Mouse (Mus musculus) intestine, embryonic 14.5 days (tissue): ENCODE data around the gene Ankrd33b. TPM values are rescaled to one million over a fixed set of nuclear protein-coding genes. Genes with fewer than 3 reads are reported as not detected.

Experiments used
- ATAC-seq: fragments of 200-750 bp; cut with Nextera tagmentation; replicated peaks from 2 replicates; pipeline ENCODE4 v1.8.0; 2017; ENCODE audit warnings: low read depth, moderate number of reproducible peaks, moderate TSS enrichment, moderate library complexity; ENCODE audit not compliant: low FRiP score, low TSS enrichment
- DNase-seq: peaks from one replicate; pipeline ENCODE4 v3.0.0-alpha.2; 2018; ENCODE audit warnings: low spot score
- H3K27ac ChIP-seq: fragments of 300-500 bp; sonication (generic); 2 replicates; pipeline ENCODE4 v1.5.1; 2014; ENCODE audit warnings: low read depth, mild to moderate bottlenecking, control low read depth
- H3K27me3 ChIP-seq: fragments of 300-500 bp; sonication (generic); replicated peaks from 2 replicates; pipeline ENCODE4 v1.6.1; 2014; ENCODE audit warnings: low read length, control low read depth; ENCODE audit not compliant: control insufficient read depth, insufficient read depth
- H3K36me3 ChIP-seq: fragments of 300-500 bp; sonication (generic); 2 replicates; pipeline ENCODE4 v1.6.1; 2014; ENCODE audit warnings: low read length, control low read depth; ENCODE audit not compliant: control insufficient read depth, insufficient read depth
- H3K4me1 ChIP-seq: fragments of 300-500 bp; sonication (generic); replicated peaks from 2 replicates; pipeline ENCODE4 v1.6.1; 2014; ENCODE audit warnings: low read length, control low read depth, mixed read lengths; ENCODE audit not compliant: control insufficient read depth, insufficient read depth
- H3K4me2 ChIP-seq: fragments of 300-500 bp; sonication (generic); 2 replicates; pipeline ENCODE4 v1.6.1; 2014; ENCODE audit warnings: low read length
- H3K4me3 ChIP-seq: fragments of 300-500 bp; sonication (generic); 2 replicates; pipeline ENCODE4 v1.5.1; 2014; ENCODE audit warnings: low read depth, low read length, control low read depth, mixed read lengths
- H3K9ac ChIP-seq: fragments of 300-500 bp; sonication (generic); 2 replicates; pipeline ENCODE4 v1.6.1; 2014; ENCODE audit warnings: mild to moderate bottlenecking, low read length
- H3K9me3 ChIP-seq: fragments of 300-500 bp; sonication (generic); 2 replicates; pipeline ENCODE4 v1.6.1; 2016; ENCODE audit warnings: low read length, control low read depth; ENCODE audit not compliant: control insufficient read depth
- WGBS: fragments of 180-500 bp; shearing (Covaris S2); extraction: QIAGEN DNeasy Blood & Tissue Kit; methylation state at CpG from one replicate; pipeline ENCODE4 v1.1.7; 2014; 5-methylcytosine and 5-hydroxymethylcytosine counted together
- polyA plus RNA-seq: library from polyadenylated mRNA; unstranded; fragments of >200 nt; fragmentation: Nextera tagmentation; extraction: Ambion mirVana; gene quantifications from 2 replicates; pipeline ENCODE4 v1.2.1, GENCODE M21; 2014

The Ankrd33b gene
- polyA plus RNA-seq, 1 experiment from 2014 or later, result 0.41 TPM

GRCm38 (mm10) chr15:31404346-31404745 is 36.8 kb upstream of the Ankrd33b start:
- Histone ChIP-seq H3K27ac (no peak overlapping the region), H3K4me1 (no peaks in the 10 kb centered on the region), H3K27me3 (no peaks in the 10 kb centered on the region), H3K36me3 (no peaks in the 10 kb centered on the region), H3K4me3 (no peak overlapping the region), H3K4me2 (no peak overlapping the region), H3K9me3 (no peaks in the 10 kb centered on the region), H3K9ac (no peak overlapping the region)
- DNase-seq, result no peak
- 86% methylated on average over 8 of the region's 8 CpGs for WGBS
- ATAC-seq, result no peak

DNA sequence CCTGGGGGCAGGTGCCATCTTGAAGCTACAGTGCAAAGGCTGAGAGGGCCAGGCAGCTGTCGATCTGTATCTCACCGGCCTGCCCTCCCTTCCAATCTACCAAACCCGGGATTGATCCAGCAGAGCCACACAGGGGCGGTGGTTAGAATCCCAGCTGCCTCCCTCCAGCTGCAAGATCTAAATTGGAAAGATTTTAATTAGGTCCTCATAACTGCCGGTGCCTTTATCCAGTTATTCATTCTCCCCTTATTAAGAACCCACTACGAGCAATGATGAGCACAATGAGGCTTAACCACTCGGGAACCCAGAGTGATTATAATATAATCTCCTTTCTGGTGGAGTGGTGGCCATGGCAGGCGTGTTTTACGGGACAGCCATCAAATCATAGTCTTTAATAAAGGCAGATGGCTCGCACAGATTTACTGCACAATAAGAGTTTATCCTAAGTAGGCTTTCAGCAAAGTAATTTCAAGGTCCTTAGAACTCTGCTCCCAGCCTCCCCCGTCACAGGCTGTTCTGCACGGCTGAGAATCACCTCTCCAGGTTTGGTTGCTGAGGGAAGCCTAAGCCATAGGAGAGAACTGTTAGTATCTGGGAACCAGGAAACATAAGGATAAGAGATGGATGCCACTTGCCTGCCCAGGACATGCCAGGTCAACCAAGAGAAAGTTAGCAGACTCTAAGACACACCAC is 34.8 kb upstream of the Ankrd33b start:
- 82% methylated on average over 12 of the region's 12 CpGs for WGBS
- no peak overlapping the region for H3K27ac ChIP-seq
- no peak overlapping the region for H3K4me2 ChIP-seq
- ATAC-seq, result no peak
- no peaks in the 10 kb centered on the region for H3K9me3 ChIP-seq
- DNase-seq, result no peak
- no peaks in the 10 kb centered on the region for H3K4me1 ChIP-seq
- H3K36me3 ChIP-seq, result no peaks in the 10 kb centered on the region
- H3K9ac ChIP-seq, result no peak overlapping the region
- no peaks in the 10 kb centered on the region for H3K27me3 ChIP-seq
- no peak overlapping the region for H3K4me3 ChIP-seq

DNA sequence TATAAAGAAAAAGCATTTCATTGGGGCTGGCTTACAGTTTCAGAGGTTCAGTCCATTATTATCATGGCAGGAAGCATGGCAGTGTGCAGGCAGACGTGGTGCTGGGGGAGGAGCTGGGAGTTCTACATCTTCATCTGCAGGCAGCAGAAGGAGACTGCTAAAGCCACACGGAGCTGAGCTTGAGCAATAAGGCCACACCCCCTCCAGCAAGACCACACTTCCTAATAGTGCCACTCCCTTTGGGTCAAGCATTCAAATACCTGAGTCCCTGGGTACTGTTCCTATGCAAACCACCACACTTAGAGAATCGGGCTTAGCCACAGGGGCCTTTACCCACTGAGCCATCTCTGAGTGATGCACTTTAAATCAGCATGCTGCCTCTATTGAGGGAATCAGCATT is 33.4 kb upstream of the Ankrd33b start:
- no peak for DNase-seq
- Histone ChIP-seq H3K4me2 (no peak overlapping the region), H3K36me3 (no peaks in the 10 kb centered on the region), H3K4me3 (no peak overlapping the region), H3K9me3 (no peaks in the 10 kb centered on the region), H3K9ac (no peak overlapping the region), H3K4me1 (no peaks in the 10 kb centered on the region), H3K27ac (no peak overlapping the region), H3K27me3 (no peaks in the 10 kb centered on the region)
- 24% methylated on average over 3 of the region's 3 CpGs for WGBS
- ATAC-seq, result no peak

DNA sequence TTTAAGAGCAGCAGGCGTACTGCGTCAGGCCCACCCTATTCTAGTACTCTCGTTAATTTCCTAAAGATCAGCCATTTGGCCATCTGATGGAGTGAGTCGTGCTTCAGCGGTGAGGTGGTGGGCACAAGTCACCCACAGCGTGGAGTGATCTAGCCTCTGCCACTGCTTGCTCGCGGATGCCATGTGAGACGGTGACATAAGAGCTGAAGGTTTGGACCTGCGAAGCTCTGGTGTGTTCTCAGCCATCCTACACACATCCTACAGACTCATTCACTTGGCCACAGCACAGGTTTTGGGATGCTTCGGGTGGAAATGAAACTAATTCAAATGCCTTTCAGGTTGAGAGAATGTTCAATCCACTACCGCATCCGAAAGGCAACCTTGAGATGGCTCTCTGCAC is 31.2 kb upstream of the Ankrd33b start:
- no peaks in the 10 kb centered on the region for H3K9me3 ChIP-seq
- WGBS, result 95% methylated on average over 13 of the region's 13 CpGs
- no peaks in the 10 kb centered on the region for H3K36me3 ChIP-seq
- no peaks in the 10 kb centered on the region for H3K27me3 ChIP-seq
- no peak overlapping the region for H3K9ac ChIP-seq
- no peaks in the 10 kb centered on the region for H3K4me1 ChIP-seq
- no peak overlapping the region for H3K4me3 ChIP-seq
- ATAC-seq (no peak), DNase-seq (no peak)
- no peak overlapping the region for H3K27ac ChIP-seq
- no peak overlapping the region for H3K4me2 ChIP-seq

DNA sequence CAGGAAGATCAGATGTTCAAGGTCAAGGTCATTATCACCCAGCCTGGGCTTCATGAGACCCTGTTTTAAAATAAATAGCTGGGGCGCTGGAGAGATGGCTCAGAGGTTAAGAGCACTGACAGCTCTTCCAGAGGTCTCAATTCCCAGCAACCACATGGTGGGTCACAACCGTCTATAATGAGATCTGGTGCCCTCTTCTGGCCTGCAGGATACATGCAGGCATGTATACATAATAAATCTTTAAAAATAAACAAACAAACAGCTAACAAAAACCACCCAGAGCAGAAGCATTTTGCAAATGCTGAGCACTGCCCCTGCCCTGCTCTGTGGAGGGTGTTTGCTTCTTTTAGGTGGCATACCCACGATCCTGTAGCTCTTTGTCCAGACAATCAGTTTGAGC is 29.9 kb upstream of the Ankrd33b start:
- 75% methylated on average over 3 of the region's 3 CpGs for WGBS
- Histone ChIP-seq H3K9me3 (no peaks in the 10 kb centered on the region), H3K27me3 (no peaks in the 10 kb centered on the region), H3K4me3 (no peak overlapping the region), H3K9ac (no peak overlapping the region), H3K27ac (no peak overlapping the region), H3K4me1 (no peaks in the 10 kb centered on the region), H3K4me2 (no peak overlapping the region), H3K36me3 (no peaks in the 10 kb centered on the region)
- ATAC-seq (no peak), DNase-seq (no peak)

DNA sequence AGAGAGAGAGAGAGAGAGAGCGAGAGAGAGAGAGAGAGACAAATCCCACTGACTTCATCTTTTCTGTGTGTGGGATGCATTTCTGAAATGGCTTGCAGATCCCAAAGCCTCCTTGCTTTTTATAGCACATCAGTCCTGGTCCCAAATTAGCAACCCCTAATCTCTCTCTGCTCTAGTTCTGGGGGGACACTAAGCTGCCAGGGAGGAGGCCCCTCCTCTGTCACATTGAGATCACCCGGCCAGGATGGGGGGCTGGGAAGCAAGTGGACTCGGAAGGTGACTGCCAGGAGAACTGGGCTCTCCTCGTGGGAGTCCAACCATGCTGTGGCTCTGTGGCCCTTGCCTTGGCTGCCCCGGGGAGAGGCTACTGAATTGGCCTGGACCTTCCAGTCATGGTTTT is 29.2 kb upstream of the Ankrd33b start:
- H3K4me3 ChIP-seq, result no peak overlapping the region
- H3K9ac ChIP-seq, result no peak overlapping the region
- H3K9me3 ChIP-seq, result no peaks in the 10 kb centered on the region
- H3K36me3 ChIP-seq, result no peaks in the 10 kb centered on the region
- H3K4me2 ChIP-seq, result no peak overlapping the region
- 73% methylated on average over 5 of the region's 5 CpGs for WGBS
- no peaks in the 10 kb centered on the region for H3K4me1 ChIP-seq
- DNase-seq, result no peak
- no peaks in the 10 kb centered on the region for H3K27me3 ChIP-seq
- ATAC-seq, result no peak
- H3K27ac ChIP-seq, result no peak overlapping the region

- no peaks in the 10 kb centered on the region for H3K27me3 ChIP-seq
- DNase-seq (no peak), ATAC-seq (no peak)
- no peak overlapping the region for H3K9ac ChIP-seq
- H3K4me3 ChIP-seq, result no peak overlapping the region
- H3K4me1 ChIP-seq, result no peaks in the 10 kb centered on the region
- H3K4me2 ChIP-seq, result no peak overlapping the region
- H3K36me3 ChIP-seq, result no peaks in the 10 kb centered on the region
- H3K9me3 ChIP-seq, result no peaks in the 10 kb centered on the region
- 85% methylated on average over 4 of the region's 4 CpGs for WGBS
- no peak overlapping the region for H3K27ac ChIP-seq
Observed at GRCm38 (mm10) chr15:31395986-31396385, 28.5 kb upstream of the Ankrd33b start.

- no peaks in the 10 kb centered on the region for H3K36me3 ChIP-seq
- WGBS, result 84% methylated on average over 6 of the region's 6 CpGs
- ATAC-seq (no peak), DNase-seq (no peak)
- no peaks in the 10 kb centered on the region for H3K27me3 ChIP-seq
- no peaks in the 10 kb centered on the region for H3K9me3 ChIP-seq
- H3K9ac ChIP-seq, result no peak overlapping the region
- no peak overlapping the region for H3K4me2 ChIP-seq
- no peaks in the 10 kb centered on the region for H3K4me1 ChIP-seq
- no peak overlapping the region for H3K27ac ChIP-seq
- H3K4me3 ChIP-seq, result no peak overlapping the region
Observed at GRCm38 (mm10) chr15:31393402-31393801, 25.9 kb upstream of the Ankrd33b start.

DNA sequence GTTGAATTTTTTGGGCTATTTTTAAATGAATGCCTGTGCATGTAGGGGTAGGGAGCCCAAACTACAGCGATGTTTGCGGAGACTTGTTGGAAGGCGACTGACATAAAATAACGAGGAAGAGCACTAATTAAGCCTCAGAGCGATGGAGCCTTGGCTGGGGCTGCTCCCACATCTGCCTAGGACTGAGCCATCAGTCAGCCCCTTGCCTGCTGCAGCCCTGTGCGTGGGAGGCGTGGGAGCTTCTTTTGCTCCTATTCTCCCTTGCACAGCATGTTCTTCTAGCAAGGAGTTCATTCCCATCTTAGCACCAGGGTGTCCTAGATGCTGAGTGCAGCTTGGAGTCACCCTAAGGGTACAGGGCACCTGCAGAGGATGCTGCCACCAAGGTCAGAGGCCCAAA is 25.2 kb upstream of the Ankrd33b start:
- DNase-seq, result no peak
- no peak for ATAC-seq
- no peaks in the 10 kb centered on the region for H3K4me1 ChIP-seq
- no peak overlapping the region for H3K27ac ChIP-seq
- no peak overlapping the region for H3K4me2 ChIP-seq
- WGBS, result 80% methylated on average over 7 of the region's 7 CpGs
- no peaks in the 10 kb centered on the region for H3K27me3 ChIP-seq
- no peak overlapping the region for H3K4me3 ChIP-seq
- H3K9ac ChIP-seq, result no peak overlapping the region
- no peaks in the 10 kb centered on the region for H3K36me3 ChIP-seq
- H3K9me3 ChIP-seq, result no peaks in the 10 kb centered on the region
